In the genomic region with DNA sequence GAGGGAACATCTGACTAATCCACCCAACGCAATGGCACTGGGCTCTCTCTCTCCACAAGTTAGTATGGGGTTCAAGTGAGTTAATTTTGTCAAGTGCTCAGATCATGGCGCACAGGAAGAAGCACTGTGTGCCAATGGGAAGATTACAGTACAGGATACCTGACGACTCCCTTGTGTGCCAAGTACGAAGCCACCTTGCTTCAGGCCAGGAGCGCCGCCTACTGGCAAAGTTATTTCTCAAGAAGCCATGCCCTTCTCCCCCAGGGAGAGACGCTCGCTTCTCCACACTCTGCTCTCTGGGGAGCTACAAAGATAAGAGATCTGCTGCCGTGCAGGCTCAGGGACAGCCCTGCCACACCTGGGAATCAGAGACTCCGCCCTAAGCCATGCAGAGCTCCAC, we compare ENCODE assay signal across 8 mouse cellular contexts. TPM values are rescaled to one million over a fixed set of nuclear protein-coding genes. Genes with fewer than 3 reads are reported as not detected.
DNase-seq lines count a peak whose midpoint lies in the region; ATAC-seq lines count a peak whose summit lies in the region.

No protein-coding gene starts in this region.

- 21% methylated on average over 10 of the region's 10 CpGs for WGBS in forebrain, embryonic 14.5 days
- WGBS in forebrain, embryonic 16.5 days: 22% methylated on average over 10 of the region's 10 CpGs

- peaks cover 29% of the 10 kb centered on the region for H3K36me3 ChIP-seq in forebrain, embryonic 14.5 days (ENCODE audit: control insufficient read depth, insufficient read depth, low read length)
- H3K36me3 ChIP-seq in forebrain, embryonic 16.5 days (ENCODE audit: control insufficient read depth, insufficient read depth): no peaks in the 10 kb centered on the region

- H3K4me2 ChIP-seq in forebrain, embryonic 14.5 days (ENCODE audit: low read length): no peak overlapping the region
- H3K4me2 ChIP-seq in forebrain, embryonic 16.5 days (ENCODE audit: low read length): no peak overlapping the region

- ATAC-seq in forebrain, embryonic 14.5 days: no peak
- ATAC-seq in forebrain, embryonic 16.5 days: no peak
- no peak for ATAC-seq in inflammation-experienced regulatory T-cells, adult 6 months

- H3K4me1 ChIP-seq in forebrain, embryonic 14.5 days (ENCODE audit: control insufficient read depth, insufficient read depth, low read length): peaks cover 24% of the 10 kb centered on the region
- H3K4me1 ChIP-seq in forebrain, embryonic 16.5 days (replicated peaks; ENCODE audit: control insufficient read depth, insufficient read depth, low read length): peaks cover 28% of the 10 kb centered on the region

- peak; percentile 34 for DNase-seq in forebrain, embryonic 14.5 days (ENCODE audit: low spot score)
- DNase-seq in right cerebral cortex, postnatal 4 days: peak; percentile 48
- no peak for DNase-seq in right cerebral cortex, postnatal 10 days (ENCODE audit: low spot score in 2 of 2)
- DNase-seq in cerebellum, postnatal 25 days: peak; percentile 46 to 73
- DNase-seq in kidney, postnatal 10 days: peak; percentile 75
- DNase-seq in spleen, adult 18-20 months: peak; percentile 26 to 66

- H3K9ac ChIP-seq in forebrain, embryonic 14.5 days (ENCODE audit: low read length): no peak overlapping the region
- H3K9ac ChIP-seq in forebrain, embryonic 16.5 days (replicated peaks; ENCODE audit: low read depth, low read length): no peak overlapping the region

- H3K27ac ChIP-seq in forebrain, embryonic 14.5 days (ENCODE audit: low read depth, low read length): no peak overlapping the region
- no peak overlapping the region for H3K27ac ChIP-seq in forebrain, embryonic 16.5 days (ENCODE audit: low read length)

- H3K4me3 ChIP-seq in forebrain, embryonic 14.5 days (ENCODE audit: low read depth, low read length): no peak overlapping the region
- no peak overlapping the region for H3K4me3 ChIP-seq in forebrain, embryonic 16.5 days (replicated peaks; ENCODE audit: low read length)

- H3K9me3 ChIP-seq in forebrain, embryonic 14.5 days (replicated peaks; ENCODE audit: control insufficient read depth, low read length): no peaks in the 10 kb centered on the region
- H3K9me3 ChIP-seq in forebrain, embryonic 16.5 days (ENCODE audit: control insufficient read depth, low read length): no peaks in the 10 kb centered on the region

- H3K27me3 ChIP-seq in forebrain, embryonic 14.5 days (replicated peaks; ENCODE audit: control insufficient read depth, insufficient read depth, low read length): peaks cover 12% of the 10 kb centered on the region
- 0 out of 2 replicates have a peak, but pooled peaks cover 4% of the 10 kb centered on the region for H3K27me3 ChIP-seq in forebrain, embryonic 16.5 days (replicated peaks; ENCODE audit: control insufficient read depth, insufficient read depth, low read length)

RNA-seq across cellular contexts. Expression of a gene that starts 19.5 kb away (rescaled TPM):
- not detected in 2 replicates for polyA plus RNA-seq in forebrain, embryonic 14.5 days (2014; fragmentation: Nextera tagmentation; extraction: Ambion mirVana)
- not detected in 2 replicates for polyA plus RNA-seq in forebrain, embryonic 16.5 days (2015; fragmentation: Nextera tagmentation; extraction: Ambion mirVana)
- not detected for polyA plus RNA-seq in inflammation-experienced regulatory T-cells, adult 6 months (2017; shearing (Covaris generic))

RNA-seq across cellular contexts. Expression of a gene that starts 29.1 kb away (rescaled TPM):
- polyA plus RNA-seq in forebrain, embryonic 14.5 days (2014; fragmentation: Nextera tagmentation; extraction: Ambion mirVana): 0.93 and 1.2 TPM in 2 replicates
- 2.1 and 2.2 TPM in 2 replicates for polyA plus RNA-seq in forebrain, embryonic 16.5 days (2015; fragmentation: Nextera tagmentation; extraction: Ambion mirVana)
- not detected for polyA plus RNA-seq in inflammation-experienced regulatory T-cells, adult 6 months (2017; shearing (Covaris generic))

RNA-seq across cellular contexts. Expression of a gene that starts 29.7 kb away (rescaled TPM):
- polyA plus RNA-seq in forebrain, embryonic 14.5 days (2014; fragmentation: Nextera tagmentation; extraction: Ambion mirVana): 3.8 and 4.8 TPM in 2 replicates
- polyA plus RNA-seq in forebrain, embryonic 16.5 days (2015; fragmentation: Nextera tagmentation; extraction: Ambion mirVana): 5.1 and 5.6 TPM in 2 replicates
- 1 to 10 TPM in 1 of 3 experiments, under 1 TPM in 2; 0.57 to 1.2 (median 0.58) TPM for polyA plus RNA-seq in inflammation-experienced regulatory T-cells, adult 6 months (2017; shearing (Covaris generic))

RNA-seq across cellular contexts. Expression of a gene that starts 38.7 kb away (rescaled TPM):
- polyA plus RNA-seq in forebrain, embryonic 14.5 days (2014; fragmentation: Nextera tagmentation; extraction: Ambion mirVana): 33.0 and 41.6 TPM in 2 replicates
- 26.0 and 26.6 TPM in 2 replicates for polyA plus RNA-seq in forebrain, embryonic 16.5 days (2015; fragmentation: Nextera tagmentation; extraction: Ambion mirVana)
- polyA plus RNA-seq in inflammation-experienced regulatory T-cells, adult 6 months (2017; shearing (Covaris generic)): 10 to 100 TPM in 1 of 3 experiments, 1 to 10 TPM in 2; 4.6 to 17.6 (median 6.8) TPM

Comparison
In these comparisons a context has a peak if more than half of its experiments do, and no peak if none do; other contexts are left out.
1. DNase-seq: peak in forebrain, embryonic 14.5 days (single experiment), right cerebral cortex, postnatal 4 days (single experiment), cerebellum, postnatal 25 days (2 of 2), kidney, postnatal 10 days (single experiment) and spleen, adult 18-20 months (2 of 2); none in right cerebral cortex, postnatal 10 days (0 of 2).